Mouse (Mus musculus): ENCODE measurements around the gene Actr6. TPM values are rescaled to one million over a fixed set of nuclear protein-coding genes. Genes with fewer than 3 reads are reported as not detected.

Gene Actr6
- 25.0 and 26.8 TPM in 2 replicates for polyA plus RNA-seq (2015; fragmentation: Nextera tagmentation; extraction: Ambion mirVana)

DNA sequence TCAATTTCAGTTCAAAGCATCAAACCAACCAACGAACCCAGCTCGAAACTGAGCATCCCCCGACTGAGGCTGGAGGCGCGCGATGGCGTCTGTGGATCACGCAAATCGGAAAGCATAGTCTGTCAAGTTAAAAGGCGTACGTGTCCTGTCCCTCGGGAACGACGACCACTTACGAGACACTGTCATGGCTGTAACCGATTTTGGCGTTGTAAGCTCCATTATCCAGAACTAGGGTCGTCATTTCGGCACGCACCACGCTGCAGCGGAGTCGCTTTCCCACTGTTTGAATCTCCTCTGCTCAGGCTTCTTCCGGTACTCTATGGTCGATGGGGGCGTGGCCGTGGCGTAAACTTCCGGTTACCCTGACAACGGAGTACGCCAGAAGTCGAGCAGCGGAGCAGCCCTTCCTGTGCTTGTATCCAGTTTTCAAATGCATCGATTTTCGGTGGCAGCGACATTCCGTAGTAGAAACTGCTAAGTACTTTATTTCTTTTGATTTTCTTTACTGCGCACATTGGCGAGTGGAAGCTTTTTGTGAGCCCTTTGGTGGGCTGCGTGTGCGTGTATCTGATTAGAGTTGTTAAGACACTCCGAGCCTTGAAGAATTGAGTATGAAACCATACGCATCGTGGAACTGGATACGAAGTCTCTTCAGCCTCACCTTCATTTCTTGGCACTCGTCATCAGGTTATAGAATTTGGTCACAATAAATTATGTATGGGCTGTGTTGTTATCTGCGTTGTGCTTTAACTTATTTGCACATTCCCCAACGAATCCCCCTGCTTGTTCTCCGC, at the start of gene Actr6:
Actr6 (minus strand) TSS at position 295 of the 794 bp plus-strand sequence.
- Histone ChIP-seq H3K27ac (0 out of 2 replicates have a peak within 1 kb of the TSS, but pooled peaks have one; percentile 51), H3K9me3 (replicated peaks) (no peaks in the 10 kb centered on the region), H3K4me1 (replicated peaks) (peaks cover 16% of the 10 kb centered on the region), H3K27me3 (no peaks in the 10 kb centered on the region), H3K9ac (peak within 1 kb of the TSS; percentile 60), H3K4me3 (peak within 1 kb of the TSS; percentile 76), H3K4me2 (peak within 1 kb of the TSS; percentile 72), H3K36me3 (0 out of 2 replicates have a peak, but pooled peaks cover under 1% of the 10 kb centered on the region)
- peak; percentile 98 for ATAC-seq (replicated peaks; ENCODE audit: insufficient number of reproducible peaks, insufficient read depth, low FRiP score, low read depth)
- WGBS, result 1% methylated on average over 49 of the region's 49 CpGs

- H3K9me3 ChIP-seq (replicated peaks), result no peaks in the 10 kb centered on the region
- no peak overlapping the region for H3K27ac ChIP-seq
- H3K4me2 ChIP-seq, result no peak overlapping the region
- WGBS, result 94% methylated on average over 6 of the region's 6 CpGs
- no peak overlapping the region for H3K4me3 ChIP-seq
- ATAC-seq (replicated peaks; ENCODE audit: insufficient number of reproducible peaks, insufficient read depth, low FRiP score, low read depth), result no peak
- H3K27me3 ChIP-seq, result no peaks in the 10 kb centered on the region
- H3K36me3 ChIP-seq, result peaks cover 14% of the 10 kb centered on the region; the same call in 1 of the 2 replicates
- H3K4me1 ChIP-seq (replicated peaks), result no peaks in the 10 kb centered on the region
- no peak overlapping the region for H3K9ac ChIP-seq
These were observed 43.9 kb upstream of the Actr6 start for GRCm38 (mm10) chr10:89776029-89776428.

DNA sequence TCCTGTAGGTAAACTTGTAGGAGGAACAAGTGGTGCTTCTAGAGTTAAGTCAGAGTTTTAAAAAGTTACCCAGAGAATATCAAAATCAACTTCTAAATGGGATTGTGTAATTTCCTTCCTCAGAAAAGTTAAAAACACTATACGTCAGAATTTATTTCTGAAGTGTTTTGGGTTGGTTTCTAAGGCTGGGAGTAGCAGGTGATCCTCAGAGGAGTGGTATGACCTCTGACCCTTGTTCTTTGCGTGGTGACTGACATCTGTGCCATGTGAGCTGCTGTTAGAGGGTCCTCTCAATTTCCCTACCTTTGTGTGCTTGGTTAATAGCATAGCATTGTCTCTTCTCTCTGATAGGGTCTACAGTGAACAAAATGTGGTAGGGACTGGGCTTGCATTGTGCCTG, 39.8 kb upstream of the Actr6 start:
- H3K27ac ChIP-seq, result no peak overlapping the region
- WGBS, result 53% methylated on average over 2 of the region's 2 CpGs

DNA sequence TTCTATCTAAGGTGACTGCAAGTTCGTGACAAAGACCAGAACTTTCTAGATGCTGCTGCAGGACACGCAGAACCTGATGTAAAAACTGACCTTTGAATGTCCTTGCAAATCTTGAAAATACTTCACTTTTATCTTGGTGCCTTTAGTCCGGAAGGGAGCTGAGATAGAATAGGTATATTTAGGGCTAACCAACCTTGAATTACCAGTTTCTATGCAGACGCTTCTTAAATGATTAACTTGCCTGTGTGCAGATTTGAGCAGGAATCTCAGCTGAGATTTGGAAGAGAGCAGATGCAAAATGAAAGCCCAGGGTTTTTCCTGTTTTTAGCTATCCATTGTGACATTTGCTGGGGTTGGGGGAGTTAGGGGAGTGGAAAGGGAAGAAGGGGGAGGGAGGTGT, 37.0 kb upstream of the Actr6 start:
- Histone ChIP-seq H3K27me3 (no peaks in the 10 kb centered on the region), H3K27ac (peak overlapping the region; percentile 14; the same call in 1 of the 2 replicates), H3K4me2 (no peak overlapping the region), H3K4me3 (no peak overlapping the region), H3K36me3 (no peaks in the 10 kb centered on the region), H3K9me3 (replicated peaks) (no peaks in the 10 kb centered on the region), H3K4me1 (replicated peaks) (peaks cover 20% of the 10 kb centered on the region), H3K9ac (no peak overlapping the region)
- WGBS, result 51% methylated on average over 4 of the region's 4 CpGs
- ATAC-seq (replicated peaks; ENCODE audit: insufficient number of reproducible peaks, insufficient read depth, low FRiP score, low read depth), result no peak

More for the DNA sequence above, 39.8 kb upstream of the Actr6 start:
- no peak overlapping the region for H3K4me2 ChIP-seq
- H3K4me1 ChIP-seq (replicated peaks), result peaks cover 10% of the 10 kb centered on the region
- no peak for ATAC-seq (replicated peaks; ENCODE audit: insufficient number of reproducible peaks, insufficient read depth, low FRiP score, low read depth)
- H3K4me3 ChIP-seq, result no peak overlapping the region
- H3K27me3 ChIP-seq, result no peaks in the 10 kb centered on the region
- H3K36me3 ChIP-seq, result peaks cover 6% of the 10 kb centered on the region; the same call in 1 of the 2 replicates
- H3K9ac ChIP-seq, result no peak overlapping the region
- H3K9me3 ChIP-seq (replicated peaks), result no peaks in the 10 kb centered on the region

- Histone ChIP-seq H3K9ac (no peak overlapping the region), H3K9me3 (replicated peaks) (no peaks in the 10 kb centered on the region), H3K4me1 (replicated peaks) (peaks cover 22% of the 10 kb centered on the region), H3K4me2 (no peak overlapping the region), H3K27ac (peak overlapping the region; percentile 14; the same call in 1 of the 2 replicates), H3K4me3 (no peak overlapping the region), H3K36me3 (no peaks in the 10 kb centered on the region), H3K27me3 (no peaks in the 10 kb centered on the region)
- 53% methylated on average over 7 of the region's 7 CpGs for WGBS
- no peak for ATAC-seq (replicated peaks; ENCODE audit: insufficient number of reproducible peaks, insufficient read depth, low FRiP score, low read depth)
These were observed 36.4 kb upstream of the Actr6 start for GRCm38 (mm10) chr10:89768352-89769020.

DNA sequence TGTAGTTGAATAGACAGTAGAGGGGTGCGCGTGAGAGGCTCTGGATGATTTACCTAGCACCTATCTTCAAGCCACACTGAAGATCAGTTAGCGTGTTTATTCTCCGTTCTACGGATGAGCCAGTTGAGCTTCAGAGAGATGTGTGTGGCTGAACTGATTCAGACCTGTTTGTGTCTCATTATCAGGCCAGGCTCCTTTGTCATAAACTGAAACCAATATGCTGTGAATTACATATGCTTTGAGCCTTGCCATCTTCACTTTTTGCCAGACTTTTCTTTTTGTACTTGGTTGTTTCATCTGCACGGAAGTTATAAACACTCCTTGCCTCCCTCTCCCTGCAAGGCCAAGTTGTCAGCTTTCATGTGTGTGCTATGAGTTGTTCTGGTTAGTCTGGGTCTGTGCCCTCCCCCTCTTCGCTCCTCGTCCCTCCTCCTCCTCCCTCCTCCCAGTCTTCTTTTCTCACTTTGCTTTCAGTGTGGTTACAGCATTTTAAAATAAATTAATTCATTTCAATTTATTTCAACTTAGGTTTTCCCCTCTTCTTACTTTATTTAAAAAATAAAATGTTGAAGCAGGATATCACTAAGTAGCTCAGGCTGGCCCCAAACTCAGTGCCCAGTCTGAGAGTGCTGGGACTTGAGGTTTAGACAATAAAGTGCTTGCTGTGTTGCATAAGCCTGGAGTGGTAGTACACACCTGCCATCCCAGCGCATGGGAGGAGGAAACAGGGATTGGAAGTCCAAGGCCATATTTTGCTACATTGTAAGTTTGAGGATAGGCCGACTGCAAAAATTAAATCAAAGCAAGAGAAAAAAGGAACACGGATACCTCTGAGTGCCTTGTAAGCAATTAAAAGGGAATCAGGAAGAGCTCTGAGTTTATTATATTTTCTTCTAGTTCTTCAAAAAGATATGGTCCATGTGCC, 34.0 kb upstream of the Actr6 start:
- no peak overlapping the region for H3K4me3 ChIP-seq
- H3K9ac ChIP-seq, result no peak overlapping the region
- H3K27ac ChIP-seq, result peak overlapping the region; percentile 16
- ATAC-seq (replicated peaks; ENCODE audit: insufficient number of reproducible peaks, insufficient read depth, low FRiP score, low read depth), result no peak
- H3K36me3 ChIP-seq, result no peaks in the 10 kb centered on the region
- no peak overlapping the region for H3K4me2 ChIP-seq
- peaks cover 22% of the 10 kb centered on the region for H3K4me1 ChIP-seq (replicated peaks)
- 86% methylated on average over 11 of the region's 11 CpGs for WGBS
- H3K27me3 ChIP-seq, result no peaks in the 10 kb centered on the region
- H3K9me3 ChIP-seq (replicated peaks), result no peaks in the 10 kb centered on the region

DNA sequence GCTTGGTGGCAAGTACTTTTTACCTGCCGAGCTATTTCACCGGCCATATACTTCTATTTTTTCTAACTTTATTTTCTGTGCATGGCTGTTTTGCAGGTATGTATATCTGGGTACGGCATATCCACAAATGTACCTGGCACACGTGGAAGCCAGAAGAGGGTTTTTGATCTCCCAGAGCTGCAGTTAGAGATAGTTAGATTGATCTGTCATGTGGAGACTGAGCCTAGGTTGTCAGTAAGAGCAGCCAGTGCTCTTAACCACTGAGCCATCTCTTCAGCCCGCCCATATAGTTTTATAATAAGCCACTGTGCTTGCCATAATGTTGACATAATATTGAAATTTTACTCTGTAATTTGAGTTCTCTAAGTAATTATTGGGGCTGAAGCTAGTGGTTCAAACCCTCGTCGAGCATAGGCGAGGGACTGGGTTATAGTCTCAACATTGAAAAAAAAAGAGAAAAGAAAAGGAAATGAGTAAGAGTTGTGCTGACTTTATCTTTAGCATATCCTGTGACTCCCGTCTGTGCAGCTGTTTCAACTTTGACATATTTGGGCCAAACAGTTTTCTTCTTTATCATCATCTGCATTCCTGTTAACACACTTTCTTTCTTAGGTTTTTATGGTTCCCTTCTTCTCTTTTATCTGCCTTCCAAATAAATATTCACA, 32.5 kb upstream of the Actr6 start:
- Histone ChIP-seq H3K4me1 (replicated peaks) (peaks cover 22% of the 10 kb centered on the region), H3K9ac (no peak overlapping the region), H3K4me3 (no peak overlapping the region), H3K4me2 (no peak overlapping the region), H3K27me3 (no peaks in the 10 kb centered on the region), H3K36me3 (no peaks in the 10 kb centered on the region), H3K9me3 (replicated peaks) (no peaks in the 10 kb centered on the region), H3K27ac (peak overlapping the region; percentile 56)
- WGBS, result 61% methylated on average over 9 of the region's 9 CpGs
- no peak; the same call in 1 of the 2 replicates for ATAC-seq (replicated peaks; ENCODE audit: insufficient number of reproducible peaks, insufficient read depth, low FRiP score, low read depth)

GRCm38 (mm10) chr10:89760772-89761171, 28.7 kb upstream of the Actr6 start:
- Histone ChIP-seq H3K27ac (no peak overlapping the region), H3K9me3 (replicated peaks) (no peaks in the 10 kb centered on the region), H3K36me3 (no peaks in the 10 kb centered on the region), H3K4me3 (no peak overlapping the region), H3K4me1 (replicated peaks) (peaks cover 13% of the 10 kb centered on the region), H3K4me2 (no peak overlapping the region), H3K27me3 (no peaks in the 10 kb centered on the region), H3K9ac (no peak overlapping the region)
- ATAC-seq (replicated peaks; ENCODE audit: insufficient number of reproducible peaks, insufficient read depth, low FRiP score, low read depth), result no peak
- 86% methylated on average over 5 of the region's 5 CpGs for WGBS

DNA sequence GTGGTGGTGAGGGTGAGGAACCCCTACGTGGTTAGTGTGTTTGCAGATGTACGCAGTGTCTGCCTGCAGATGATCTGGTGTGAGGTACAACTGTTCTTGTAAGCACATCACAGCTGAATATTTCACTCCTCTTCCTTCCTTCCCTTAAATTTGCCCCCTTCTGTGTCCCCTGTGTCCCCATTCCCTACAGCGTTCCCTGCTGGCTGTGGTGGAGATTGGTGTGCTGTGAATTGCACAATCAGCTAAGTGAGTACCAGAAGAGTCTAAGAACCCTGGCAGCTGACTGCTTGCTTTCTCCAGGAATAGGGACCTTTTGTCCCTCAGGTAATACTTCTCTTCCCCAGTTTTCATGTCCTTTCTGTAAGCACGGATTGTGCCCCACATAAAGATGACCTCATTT, 23.1 kb upstream of the Actr6 start:
- peaks cover 6% of the 10 kb centered on the region for H3K4me1 ChIP-seq (replicated peaks)
- H3K27me3 ChIP-seq, result no peaks in the 10 kb centered on the region
- no peak overlapping the region for H3K4me3 ChIP-seq
- no peak overlapping the region for H3K9ac ChIP-seq
- no peak for ATAC-seq (replicated peaks; ENCODE audit: insufficient number of reproducible peaks, insufficient read depth, low FRiP score, low read depth)
- H3K9me3 ChIP-seq (replicated peaks), result no peaks in the 10 kb centered on the region
- H3K36me3 ChIP-seq, result no peaks in the 10 kb centered on the region
- 83% methylated on average over 4 of the region's 4 CpGs for WGBS
- no peak overlapping the region for H3K4me2 ChIP-seq
- H3K27ac ChIP-seq, result no peak overlapping the region

- no peaks in the 10 kb centered on the region for H3K27me3 ChIP-seq
- H3K9ac ChIP-seq, result no peak overlapping the region
- ATAC-seq (replicated peaks; ENCODE audit: insufficient number of reproducible peaks, insufficient read depth, low FRiP score, low read depth), result no peak
- no peak overlapping the region for H3K4me2 ChIP-seq
- no peaks in the 10 kb centered on the region for H3K9me3 ChIP-seq (replicated peaks)
- peak overlapping the region; percentile 54; the same call in 1 of the 2 replicates for H3K27ac ChIP-seq
- peaks cover 25% of the 10 kb centered on the region for H3K4me1 ChIP-seq (replicated peaks)
- H3K36me3 ChIP-seq, result no peaks in the 10 kb centered on the region
- WGBS, result 51% methylated on average over 5 of the region's 5 CpGs
- H3K4me3 ChIP-seq, result no peak overlapping the region
These were observed 19.0 kb upstream of the Actr6 start for GRCm38 (mm10) chr10:89751069-89751468.

Data from heart, embryonic 15.5 days (tissue).